Mouse (Mus musculus): ENCODE measurements around the gene Prim2. TPM values are rescaled to one million over a fixed set of nuclear protein-coding genes. Genes with fewer than 3 reads are reported as not detected.

Prim2 gene
- polyA plus RNA-seq, 1 experiment from 2014 or later: 16.1 TPM

DNA sequence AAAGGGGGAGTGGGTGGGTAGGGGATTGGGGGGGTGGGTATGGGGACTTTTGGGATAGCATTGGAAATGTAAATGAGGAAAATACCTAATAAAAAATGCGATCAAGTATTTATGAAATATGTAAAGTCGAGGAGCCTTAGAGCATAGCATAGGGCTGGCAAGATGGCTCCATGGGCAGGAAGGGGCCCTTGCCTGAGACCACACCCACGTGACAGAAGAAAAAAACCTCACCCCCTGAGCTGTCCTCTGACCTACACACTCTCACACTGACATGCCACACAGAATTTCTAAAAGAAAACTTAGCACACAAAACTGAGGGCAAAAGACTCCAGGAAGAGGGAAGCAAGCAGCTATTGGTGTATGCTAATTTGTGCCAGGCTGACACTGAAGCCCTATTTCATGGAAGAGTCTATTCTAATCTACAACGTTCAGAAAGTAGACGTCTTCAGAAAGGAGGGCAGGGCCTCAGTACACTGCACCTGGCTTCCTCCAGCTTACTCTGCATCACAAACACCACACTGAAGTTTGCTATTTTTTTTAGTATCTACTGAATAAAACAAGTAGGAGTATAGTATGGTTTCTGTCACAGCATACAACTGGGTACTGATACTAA lies 65.4 kb downstream of the Prim2 start:
- WGBS: 86% methylated on average over 5 of the region's 5 CpGs
- Histone ChIP-seq H3K27me3 (ENCODE audit: insufficient read depth, low read length) (no peaks in the 10 kb centered on the region), H3K36me3 (ENCODE audit: insufficient read depth, low read length) (no peaks in the 10 kb centered on the region), H3K9ac (ENCODE audit: low read depth, low read length) (no peak overlapping the region), H3K4me2 (ENCODE audit: low read length) (no peak overlapping the region), H3K4me3 (replicated peaks; ENCODE audit: low read depth, low read length) (no peak overlapping the region), H3K9me3 (replicated peaks; ENCODE audit: low read length) (no peaks in the 10 kb centered on the region), H3K4me1 (replicated peaks; ENCODE audit: insufficient read depth, low read length) (no peaks in the 10 kb centered on the region), H3K27ac (no peak overlapping the region)
- ATAC-seq (replicated peaks; ENCODE audit: low FRiP score, low read depth) (no peak), DNase-seq (ENCODE audit: low spot score) (no peak)
- no peak for TF ChIP-seq CTCF (IDR thresholded peaks at IDR 0.05; ENCODE audit: low read depth)

DNA sequence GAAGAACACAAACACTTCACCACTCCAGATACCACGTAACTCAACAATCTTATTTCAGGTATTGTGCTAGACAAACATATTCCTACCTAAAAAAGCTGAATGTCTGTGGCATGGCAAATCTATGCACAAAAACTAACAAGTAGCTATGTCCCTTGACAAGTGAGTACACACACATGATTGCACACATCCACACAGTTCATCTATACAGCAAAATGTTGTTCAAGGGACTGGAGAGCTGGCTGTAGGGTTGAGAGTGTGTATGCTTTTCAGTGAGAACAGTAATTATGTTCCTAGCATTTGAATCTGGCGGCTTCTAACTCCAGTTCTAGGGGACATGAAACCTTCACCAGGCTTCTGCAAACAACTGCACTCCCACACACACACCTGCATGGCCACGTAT lies 69.9 kb downstream of the Prim2 start:
- Histone ChIP-seq H3K9ac (ENCODE audit: low read depth, low read length) (no peak overlapping the region), H3K36me3 (ENCODE audit: insufficient read depth, low read length) (no peaks in the 10 kb centered on the region), H3K9me3 (replicated peaks; ENCODE audit: low read length) (no peaks in the 10 kb centered on the region), H3K27me3 (ENCODE audit: insufficient read depth, low read length) (no peaks in the 10 kb centered on the region), H3K27ac (no peak overlapping the region), H3K4me3 (replicated peaks; ENCODE audit: low read depth, low read length) (no peak overlapping the region), H3K4me1 (replicated peaks; ENCODE audit: insufficient read depth, low read length) (no peaks in the 10 kb centered on the region), H3K4me2 (ENCODE audit: low read length) (no peak overlapping the region)
- DNase-seq (ENCODE audit: low spot score) (no peak), ATAC-seq (replicated peaks; ENCODE audit: low FRiP score, low read depth) (no peak)
- 78% methylated on average over 3 of the region's 3 CpGs for WGBS
- no peak for TF ChIP-seq CTCF (IDR thresholded peaks at IDR 0.05; ENCODE audit: low read depth)

GRCm38 (mm10) chr1:33599019-33599667 lies 70.5 kb downstream of the Prim2 start:
- Histone ChIP-seq H3K4me2 (ENCODE audit: low read length) (no peak overlapping the region), H3K9me3 (replicated peaks; ENCODE audit: low read length) (no peaks in the 10 kb centered on the region), H3K4me1 (replicated peaks; ENCODE audit: insufficient read depth, low read length) (no peaks in the 10 kb centered on the region), H3K4me3 (replicated peaks; ENCODE audit: low read depth, low read length) (no peak overlapping the region), H3K27ac (no peak overlapping the region), H3K36me3 (ENCODE audit: insufficient read depth, low read length) (no peaks in the 10 kb centered on the region), H3K27me3 (ENCODE audit: insufficient read depth, low read length) (no peaks in the 10 kb centered on the region), H3K9ac (ENCODE audit: low read depth, low read length) (no peak overlapping the region)
- DNase-seq (ENCODE audit: low spot score) (no peak), ATAC-seq (replicated peaks; ENCODE audit: low FRiP score, low read depth) (no peak)
- 87% methylated on average over 5 of the region's 5 CpGs for WGBS
- no peak for TF ChIP-seq CTCF (IDR thresholded peaks at IDR 0.05; ENCODE audit: low read depth)

DNA sequence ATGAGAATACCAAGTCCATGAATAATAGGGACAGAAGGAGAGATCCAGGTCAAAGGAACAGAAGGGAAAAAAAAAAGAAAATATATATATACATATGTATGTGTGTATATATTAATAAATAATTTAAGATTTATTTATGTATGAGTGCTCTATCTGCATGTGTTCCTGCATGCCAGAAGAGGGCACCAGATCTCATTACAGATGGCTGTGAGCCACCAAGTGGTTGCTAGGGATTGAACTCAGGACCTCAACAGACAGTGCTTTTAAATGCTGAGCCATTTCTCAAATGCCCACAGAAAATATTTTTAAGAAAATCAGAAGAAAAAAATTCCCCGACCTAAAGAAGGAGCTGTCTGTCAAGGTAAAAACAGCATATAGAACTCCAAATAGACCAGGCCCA lies 72.6 kb downstream of the Prim2 start:
- no peak for DNase-seq (ENCODE audit: low spot score)
- H3K4me2 ChIP-seq (ENCODE audit: low read length): no peak overlapping the region
- 87% methylated on average over 1 of the region's 1 CpGs for WGBS
- no peak overlapping the region for H3K9ac ChIP-seq (ENCODE audit: low read depth, low read length)
- H3K36me3 ChIP-seq (ENCODE audit: insufficient read depth, low read length): no peaks in the 10 kb centered on the region
- no peaks in the 10 kb centered on the region for H3K27me3 ChIP-seq (ENCODE audit: insufficient read depth, low read length)
- no peak overlapping the region for H3K27ac ChIP-seq
- no peak overlapping the region for H3K4me3 ChIP-seq (replicated peaks; ENCODE audit: low read depth, low read length)
- H3K4me1 ChIP-seq (replicated peaks; ENCODE audit: insufficient read depth, low read length): no peaks in the 10 kb centered on the region
- ATAC-seq (replicated peaks; ENCODE audit: low FRiP score, low read depth): no peak
- H3K9me3 ChIP-seq (replicated peaks; ENCODE audit: low read length): no peaks in the 10 kb centered on the region
- TF ChIP-seq CTCF (IDR thresholded peaks at IDR 0.05; ENCODE audit: low read depth): no peak

- TF ChIP-seq CTCF (IDR thresholded peaks at IDR 0.05; ENCODE audit: low read depth): no peak
- Histone ChIP-seq H3K4me2 (ENCODE audit: low read length) (no peak overlapping the region), H3K27me3 (ENCODE audit: insufficient read depth, low read length) (no peaks in the 10 kb centered on the region), H3K9me3 (replicated peaks; ENCODE audit: low read length) (no peaks in the 10 kb centered on the region), H3K4me3 (replicated peaks; ENCODE audit: low read depth, low read length) (no peak overlapping the region), H3K27ac (no peak overlapping the region), H3K4me1 (replicated peaks; ENCODE audit: insufficient read depth, low read length) (no peaks in the 10 kb centered on the region), H3K9ac (ENCODE audit: low read depth, low read length) (no peak overlapping the region), H3K36me3 (ENCODE audit: insufficient read depth, low read length) (no peaks in the 10 kb centered on the region)
- WGBS: 86% methylated on average over 2 of the region's 2 CpGs
- no peak for ATAC-seq (replicated peaks; ENCODE audit: low FRiP score, low read depth)
- DNase-seq (ENCODE audit: low spot score): no peak
Observed at GRCm38 (mm10) chr1:33595936-33596335, 73.7 kb downstream of the Prim2 start.

GRCm38 (mm10) chr1:33594966-33595365 lies 74.6 kb downstream of the Prim2 start:
- no peak overlapping the region for H3K4me2 ChIP-seq (ENCODE audit: low read length)

More at GRCm38 (mm10) chr1:33594966-33595365, 74.6 kb downstream of the Prim2 start:
- DNase-seq (ENCODE audit: low spot score) (no peak), ATAC-seq (replicated peaks; ENCODE audit: low FRiP score, low read depth) (no peak)
- H3K36me3 ChIP-seq (ENCODE audit: insufficient read depth, low read length): no peaks in the 10 kb centered on the region
- no peak overlapping the region for H3K27ac ChIP-seq
- 81% methylated on average over 2 of the region's 2 CpGs for WGBS
- TF ChIP-seq CTCF (IDR thresholded peaks at IDR 0.05; ENCODE audit: low read depth): no peak
- H3K9me3 ChIP-seq (replicated peaks; ENCODE audit: low read length): no peaks in the 10 kb centered on the region
- H3K27me3 ChIP-seq (ENCODE audit: insufficient read depth, low read length): no peaks in the 10 kb centered on the region
- no peaks in the 10 kb centered on the region for H3K4me1 ChIP-seq (replicated peaks; ENCODE audit: insufficient read depth, low read length)
- no peak overlapping the region for H3K9ac ChIP-seq (ENCODE audit: low read depth, low read length)
- H3K4me3 ChIP-seq (replicated peaks; ENCODE audit: low read depth, low read length): no peak overlapping the region

Data from kidney, postnatal 0 days (tissue).